Mouse (Mus musculus): Measurements from ENCODE around the gene Klhl29. TPM values are rescaled to one million over a fixed set of nuclear protein-coding genes. Genes with fewer than 3 reads are reported as not detected.
A peak's percentile ranks its signal among the peaks of the same experiment; 100 is the strongest.
"Not testable (repeated sequence)": the region's sequence is repeated elsewhere in the genome, so short reads cannot be mapped to it uniquely, and the experiment has no call there.

Klhl29 gene
- total RNA-seq, 2 experiments from 2014 or later = 39.9 to 42.8 TPM

- intact Hi-C loops (cut with DNase I) = no loop called here
- DNase-seq = peak; percentile 57
These were observed 16.4 kb downstream of the Klhl29 start for GRCm38 (mm10) chr12:5359065-5359464.

- intact Hi-C loops (cut with DNase I) = no loop called here
- no peak for DNase-seq
These were observed 17.0 kb downstream of the Klhl29 start for GRCm38 (mm10) chr12:5358497-5358896.

GRCm38 (mm10) chr12:5353416-5353815, 22.1 kb downstream of the Klhl29 start:
- DNase-seq = no peak
- intact Hi-C loops (cut with DNase I) = no loop called here

GRCm38 (mm10) chr12:5352771-5353170, 22.7 kb downstream of the Klhl29 start:
- intact Hi-C loops (cut with DNase I) = no loop called here
- no peak for DNase-seq

GRCm38 (mm10) chr12:5350491-5351285, 24.8 kb downstream of the Klhl29 start:
- intact Hi-C loops (cut with DNase I) = no loop called here
- no peak for DNase-seq

GRCm38 (mm10) chr12:5345088-5345487, 30.4 kb downstream of the Klhl29 start:
- no peak for DNase-seq
- intact Hi-C loops (cut with DNase I) = no loop called here

- intact Hi-C loops (cut with DNase I); DNase-seq: not testable (repeated sequence)
These were observed 31.0 kb downstream of the Klhl29 start for GRCm38 (mm10) chr12:5344457-5344856.

GRCm38 (mm10) chr12:5340151-5340603, 35.3 kb downstream of the Klhl29 start:
- DNase-seq = no peak
- intact Hi-C loops (cut with DNase I) = no loop called here

GRCm38 (mm10) chr12:5336927-5337712, 38.4 kb downstream of the Klhl29 start:
- intact Hi-C loops (cut with DNase I) = no loop called here
- DNase-seq = peak; percentile 50

- intact Hi-C loops (cut with DNase I) = no loop called here
- DNase-seq = peak; percentile 57
These were observed 39.2 kb downstream of the Klhl29 start for GRCm38 (mm10) chr12:5336331-5336730.

GRCm38 (mm10) chr12:5334956-5335355, 40.5 kb downstream of the Klhl29 start:
- DNase-seq = no peak
- intact Hi-C loops (cut with DNase I) = no loop called here

- no peak for DNase-seq
- intact Hi-C loops (cut with DNase I) = no loop called here
These were observed 41.3 kb downstream of the Klhl29 start for GRCm38 (mm10) chr12:5334175-5334574.

GRCm38 (mm10) chr12:5331810-5332484, 43.5 kb downstream of the Klhl29 start:
- no peak for DNase-seq
- intact Hi-C loops (cut with DNase I) = no loop called here

GRCm38 (mm10) chr12:5330496-5331070, 44.9 kb downstream of the Klhl29 start:
- DNase-seq = no peak
- intact Hi-C loops (cut with DNase I) = no loop called here

- no peak for DNase-seq
- intact Hi-C loops (cut with DNase I) = no loop called here
These were observed 52.9 kb downstream of the Klhl29 start for GRCm38 (mm10) chr12:5322444-5323087.

GRCm38 (mm10) chr12:5321017-5321416, 54.5 kb downstream of the Klhl29 start:
- DNase-seq = no peak
- intact Hi-C loops (cut with DNase I) = no loop called here

- intact Hi-C loops (cut with DNase I) = no loop called here
- DNase-seq = no peak
These were observed 56.0 kb downstream of the Klhl29 start for GRCm38 (mm10) chr12:5319359-5319973.

GRCm38 (mm10) chr12:5316029-5316567, 59.4 kb downstream of the Klhl29 start:
- intact Hi-C loops (cut with DNase I) = no loop called here
- DNase-seq = no peak

GRCm38 (mm10) chr12:5307923-5308322, 67.6 kb downstream of the Klhl29 start:
- intact Hi-C loops (cut with DNase I) = no loop called here
- DNase-seq = no peak

GRCm38 (mm10) chr12:5305466-5305865, 70.0 kb downstream of the Klhl29 start:
- intact Hi-C loops (cut with DNase I) = no loop called here
- no peak for DNase-seq

All from left cerebral cortex, postnatal 4 days (tissue).